Mouse (Mus musculus) heart, postnatal 14 days (tissue): Measurements from ENCODE around the gene Hand1. TPM values are rescaled to one million over a fixed set of nuclear protein-coding genes. Genes with fewer than 3 reads are reported as not detected.
A peak's percentile ranks its signal among the peaks of the same experiment; 100 is the strongest.
"Not testable (repeated sequence)": the region's sequence is repeated elsewhere in the genome, so short reads cannot be mapped to it uniquely, and the experiment has no call there.

Experiments
- DNase-seq, 2 experiments: peaks; one replicate each; pipeline ENCODE4 v3.0.0; 2021 to 2022
- intact Hi-C: fragments of 180-260 bp; cut with DNase I; formaldehyde crosslinking; loops from one replicate; pipeline ENCODE4 v1.15.1; 2025
- long read RNA-seq, 2 experiments: library from polyadenylated mRNA; stranded (forward); transcript quantifications; one replicate each; pipeline ENCODE4 v2.0.0; 2021
- total RNA-seq, 2 experiments: library from RNA; stranded (reverse); gene quantifications; 2 replicates each; pipeline ENCODE4 v1.2.3; 2021

The Hand1 gene
- total RNA-seq: not detected
- long read RNA-seq, experiment 1: 0 reads
- long read RNA-seq, experiment 2, partial matches to known transcripts: 0 of 1 reads
- long read RNA-seq, experiment 2, other reads (novel, unspliced or antisense): 0 of 1 reads

- no peak for DNase-seq
- intact Hi-C loops: no loop called here
Measured at GRCm38 (mm10) chr11:57832552-57833201, at the start of gene Hand1. Hand1 (minus strand) TSS chr11:57832818.

GRCm38 (mm10) chr11:57876157-57876556 is 43.5 kb upstream of the Hand1 start:
- DNase-seq: no peak
- intact Hi-C loops: no loop called here

GRCm38 (mm10) chr11:57873014-57873413 is 40.4 kb upstream of the Hand1 start:
- intact Hi-C loops: no loop called here

GRCm38 (mm10) chr11:57868753-57869460 is 36.3 kb upstream of the Hand1 start:
- intact Hi-C loops: no loop called here
- peak in 1 of 2 experiments; percentile 18 for DNase-seq

More at GRCm38 (mm10) chr11:57873014-57873413, 40.4 kb upstream of the Hand1 start:
- peak in 1 of 2 experiments; percentile 2 for DNase-seq

GRCm38 (mm10) chr11:57866466-57866865 is 33.8 kb upstream of the Hand1 start:
- intact Hi-C loops: no loop called here
- no peak for DNase-seq

GRCm38 (mm10) chr11:57864577-57864976 is 32.0 kb upstream of the Hand1 start:
- intact Hi-C loops: no loop called here
- DNase-seq: no peak

- DNase-seq: no peak
- intact Hi-C loops: no loop called here
Measured at GRCm38 (mm10) chr11:57862088-57862487, 29.5 kb upstream of the Hand1 start.

GRCm38 (mm10) chr11:57857709-57858108 is 25.1 kb upstream of the Hand1 start:
- intact Hi-C loops: no loop called here
- DNase-seq: no peak

- DNase-seq: no peak
- intact Hi-C loops: no loop called here
Measured at GRCm38 (mm10) chr11:57853571-57853970, 21.0 kb upstream of the Hand1 start.

- no peak for DNase-seq
- intact Hi-C loops: no loop called here
Measured at GRCm38 (mm10) chr11:57850931-57851330, 18.3 kb upstream of the Hand1 start.

GRCm38 (mm10) chr11:57850298-57850697 is 17.7 kb upstream of the Hand1 start:
- intact Hi-C loops: no loop called here

GRCm38 (mm10) chr11:57847396-57847795 is 14.8 kb upstream of the Hand1 start:
- no peak for DNase-seq
- intact Hi-C loops: no loop called here

More at GRCm38 (mm10) chr11:57850298-57850697, 17.7 kb upstream of the Hand1 start:
- DNase-seq: no peak

GRCm38 (mm10) chr11:57846421-57847363 is 14.1 kb upstream of the Hand1 start:
- DNase-seq, intact Hi-C loops: not testable (repeated sequence)

GRCm38 (mm10) chr11:57841391-57841790 is 8.8 kb upstream of the Hand1 start:
- DNase-seq: no peak
- intact Hi-C loops: no loop called here

- DNase-seq: no peak
- intact Hi-C loops: no loop called here
Measured at GRCm38 (mm10) chr11:57840986-57841385, 8.4 kb upstream of the Hand1 start.

- intact Hi-C loops: no loop called here
Measured at GRCm38 (mm10) chr11:57837861-57838680, 5.5 kb upstream of the Hand1 start.

GRCm38 (mm10) chr11:57836872-57837680 is 4.5 kb upstream of the Hand1 start:
- DNase-seq: no peak
- intact Hi-C loops: no loop called here

More at GRCm38 (mm10) chr11:57837861-57838680, 5.5 kb upstream of the Hand1 start:
- DNase-seq: no peak

GRCm38 (mm10) chr11:57836401-57836800 is 3.8 kb upstream of the Hand1 start:
- DNase-seq: no peak
- intact Hi-C loops: no loop called here

GRCm38 (mm10) chr11:57835931-57836330 is 3.3 kb upstream of the Hand1 start:
- intact Hi-C loops: no loop called here
- no peak for DNase-seq
